Mouse (Mus musculus) testis, adult 2 months (tissue): Measurements from ENCODE around the gene Tnk1.

Experiments used
- CTCF ChIP-seq: fragments of 200-500 bp; IDR thresholded peaks from 2 replicates; pipeline ENCODE4 v1.5.1; 2012; ENCODE audit warnings: low read depth, mild to moderate bottlenecking, inconsistent platforms, low read length, moderate library complexity; ENCODE audit not compliant: control insufficient read depth, insufficient read depth, insufficient replicate concordance
- POLR2A ChIP-seq: fragments of 200-500 bp; IDR thresholded peaks from 2 replicates; pipeline ENCODE4 v1.6.1; 2012; ENCODE audit warnings: low read depth, mild to moderate bottlenecking, inconsistent platforms, low read length, moderate library complexity; ENCODE audit not compliant: control insufficient read depth

DNA sequence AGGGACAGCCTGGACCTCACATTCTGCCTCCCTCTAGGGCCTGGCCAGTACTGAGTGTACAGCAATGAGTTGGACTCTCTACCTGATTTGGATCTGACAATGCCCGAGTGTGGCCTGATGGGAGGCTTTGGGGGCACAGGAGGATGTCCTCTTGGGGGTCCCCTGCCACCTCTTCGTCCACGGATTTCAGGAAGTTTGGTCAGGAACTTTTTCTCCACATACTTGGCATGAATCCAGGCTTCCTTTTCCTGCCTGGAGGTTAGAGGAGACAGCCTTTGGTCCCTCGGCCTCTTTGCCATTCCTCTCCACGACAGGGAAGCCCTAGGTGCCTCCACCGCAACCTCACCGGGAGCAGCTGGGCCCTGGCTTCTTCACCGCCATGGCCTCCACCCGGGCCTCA, 25.7 kb upstream of the Tnk1 start:
- TF ChIP-seq CTCF (no peak), POLR2A (no peak)
